Mouse (Mus musculus) G1E-ER4 (cell line): Measurements from ENCODE around the gene Atg4b. TPM values are rescaled to one million over a fixed set of nuclear protein-coding genes. Genes with fewer than 3 reads are reported as not detected.

Experiments
- GATA1 ChIP-seq: IDR thresholded peaks from one replicate; pipeline ENCODE4 v1.8.0; 2012; ENCODE audit warnings: low read length, inconsistent platforms
- polyA plus RNA-seq: library from polyadenylated mRNA; stranded (reverse); fragments of >175 nt; gene quantifications from 2 replicates; pipeline ENCODE4 v1.2.3, GENCODE M21; 2012

Gene Atg4b
- polyA plus RNA-seq, 1 experiment = 14.7 TPM

- TF ChIP-seq GATA1 = no peak
Measured at GRCm38 (mm10) chr1:93826540-93826835, 75.2 kb downstream of the Atg4b start.

GRCm38 (mm10) chr1:93834671-93835150 lies 83.4 kb downstream of the Atg4b start:
- no peak for TF ChIP-seq GATA1

GRCm38 (mm10) chr1:93835211-93835610 lies 83.9 kb downstream of the Atg4b start:
- no peak for TF ChIP-seq GATA1

GRCm38 (mm10) chr1:93835876-93836531 lies 84.7 kb downstream of the Atg4b start:
- TF ChIP-seq GATA1 = no peak

- TF ChIP-seq GATA1 = no peak
Measured at GRCm38 (mm10) chr1:93836532-93836913, 85.2 kb downstream of the Atg4b start.

- no peak for TF ChIP-seq GATA1
Measured at GRCm38 (mm10) chr1:93837335-93837734, 86.0 kb downstream of the Atg4b start.

Other genes starting within 250 kb of the Atg4b start
- 2.2 and 2.5 TPM in 2 replicates for gene Farp2, start 239.4 kb upstream of the Atg4b start, polyA plus RNA-seq
- gene Stk25, start 92.8 kb upstream of the Atg4b start, polyA plus RNA-seq = 15.5 and 21.5 TPM in 2 replicates
- not detected in 2 replicates for gene Bok, start 65.8 kb upstream of the Atg4b start, polyA plus RNA-seq
- 75.6 and 93.4 TPM in 2 replicates for gene Thap4, start 3.4 kb downstream of the Atg4b start, polyA plus RNA-seq
- 147 and 241 TPM in 2 replicates for gene Dtymk, start 50.4 kb downstream of the Atg4b start, polyA plus RNA-seq
- gene Ing5, start 52.5 kb downstream of the Atg4b start, polyA plus RNA-seq = 1.3 and 5.4 TPM in 2 replicates
- gene D2hgdh, start 73.4 kb downstream of the Atg4b start, polyA plus RNA-seq = 3.1 and 4.8 TPM in 2 replicates
- gene Gal3st2, start 109.8 kb downstream of the Atg4b start, polyA plus RNA-seq = 0.03 TPM in 1 of 2 replicates, not detected in the other
- gene Gal3st2b, start 166.8 kb downstream of the Atg4b start, polyA plus RNA-seq = 0.08 and 0.09 TPM in 2 replicates
- gene Gal3st2c, start 239.0 kb downstream of the Atg4b start, polyA plus RNA-seq = 0.01 TPM in 1 of 2 replicates, not detected in the other